Mouse (Mus musculus): ENCODE measurements around the gene Btd.

Btd gene

DNA sequence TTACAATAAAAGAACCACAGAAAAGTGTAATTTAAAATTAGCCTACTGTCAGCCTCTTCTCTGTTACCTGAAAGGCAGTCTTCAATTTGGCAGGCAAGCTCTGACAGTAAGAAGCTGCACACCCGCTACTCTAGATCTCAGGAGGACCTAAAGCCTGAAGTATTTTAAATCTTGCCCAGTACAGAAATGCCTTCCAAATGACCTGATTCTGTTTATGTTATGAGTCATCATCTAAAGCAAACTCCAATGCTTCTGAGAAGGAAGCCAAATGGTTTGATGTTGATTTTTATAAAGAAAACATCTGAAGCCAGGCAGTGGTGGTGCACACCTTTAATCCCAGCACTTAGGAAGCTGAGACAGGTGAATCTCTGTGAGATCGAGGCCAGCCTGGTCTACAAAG lies 59.5 kb downstream of the Btd start:
- no peak for DNase-seq (ENCODE audit: low spot score in 2 of 2)

- no peak for DNase-seq (ENCODE audit: low spot score in 2 of 2)
Observed at GRCm38 (mm10) chr14:31709343-31709742, 68.5 kb downstream of the Btd start.

DNA sequence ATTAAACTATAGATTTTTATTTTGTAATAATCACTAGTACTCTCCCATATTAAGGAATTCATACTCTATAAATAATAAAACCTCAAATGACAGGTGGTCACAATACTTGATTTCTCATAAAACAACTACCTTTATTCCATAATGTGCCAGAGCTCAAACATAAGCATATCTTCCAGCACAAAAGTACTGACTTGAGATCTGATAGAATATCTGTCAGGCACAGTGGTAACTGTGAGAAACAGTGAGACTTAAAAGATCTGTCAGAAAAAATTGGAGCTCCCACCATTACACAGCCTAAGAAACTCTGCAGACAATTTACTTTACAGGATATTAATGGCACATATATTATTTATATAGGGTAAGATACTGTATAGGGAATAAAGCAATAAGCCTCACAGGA lies 74.8 kb downstream of the Btd start:
- no peak for DNase-seq (ENCODE audit: low spot score in 2 of 2)

DNA sequence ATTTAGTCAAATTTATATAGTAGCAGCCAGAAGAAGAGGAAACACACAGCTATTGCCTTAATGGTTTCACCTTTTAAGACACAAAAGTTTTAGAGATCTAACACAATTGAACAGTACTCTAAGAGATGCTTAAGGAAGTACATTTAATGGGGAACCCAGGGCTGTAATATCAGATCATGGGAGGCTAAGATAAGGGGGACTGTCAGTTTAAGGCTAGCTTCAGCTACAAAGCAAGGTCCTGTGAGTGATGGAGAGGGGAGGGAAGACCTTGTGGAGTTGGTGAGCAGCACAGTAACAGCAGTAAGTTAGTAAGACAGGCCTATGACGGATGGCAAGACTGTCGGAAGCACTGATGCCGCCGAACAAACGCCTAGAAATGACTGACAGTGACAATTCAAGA lies 76.5 kb downstream of the Btd start:
- no peak for DNase-seq (ENCODE audit: low spot score in 2 of 2)

Data from frontal cortex, postnatal 14 days (tissue).